Mouse (Mus musculus) testis, postnatal 10 days (tissue): ENCODE measurements at regions not wholly inside any gene's neighbourhood (a gene's known extent, or its start where the extent isn't known, plus 50 kb on each side); places are given as distances from the start of the nearest gene placed in this dataset.
A peak's percentile ranks its signal among the peaks of the same experiment; 100 is the strongest.

ENCODE experiments used
- DNase-seq: peaks from one replicate; pipeline ENCODE4 v3.0.0; 2021; ENCODE audit warnings: low spot score

GRCm38 (mm10) chr9:87453261-87453660 is 197.9 kb upstream of the Cep162 start:
- DNase-seq, result no peak

GRCm38 (mm10) chr9:87452571-87452970 is 197.2 kb upstream of the Cep162 start:
- DNase-seq, result no peak

GRCm38 (mm10) chr9:87443467-87444235 is 188.3 kb upstream of the Cep162 start:
- DNase-seq, result no peak

GRCm38 (mm10) chr9:87432072-87432471 is 176.7 kb upstream of the Cep162 start:
- DNase-seq, result no peak

GRCm38 (mm10) chr9:87431523-87431922 is 176.2 kb upstream of the Cep162 start:
- DNase-seq, result no peak

GRCm38 (mm10) chr9:87425201-87425600 is 169.9 kb upstream of the Cep162 start:
- DNase-seq, result peak; percentile 60

- no peak for DNase-seq
Measured at GRCm38 (mm10) chr9:87421175-87421574, 165.8 kb upstream of the Cep162 start.

GRCm38 (mm10) chr9:87419376-87419775 is 164.0 kb upstream of the Cep162 start:
- DNase-seq, result peak; percentile 83

GRCm38 (mm10) chr9:87412894-87413293 is 157.6 kb upstream of the Cep162 start:
- no peak for DNase-seq

GRCm38 (mm10) chr9:87411044-87411443 is 155.7 kb upstream of the Cep162 start:
- no peak for DNase-seq

- DNase-seq, result no peak
Measured at GRCm38 (mm10) chr9:87409736-87410135, 154.4 kb upstream of the Cep162 start.

GRCm38 (mm10) chr9:87408805-87409204 is 153.5 kb upstream of the Cep162 start:
- DNase-seq, result no peak

GRCm38 (mm10) chr9:87406476-87406875 is 151.1 kb upstream of the Cep162 start:
- no peak for DNase-seq

GRCm38 (mm10) chr9:87405115-87405720 is 149.9 kb upstream of the Cep162 start:
- DNase-seq, result no peak

GRCm38 (mm10) chr9:87402010-87402409 is 146.7 kb upstream of the Cep162 start:
- DNase-seq, result no peak

- DNase-seq, result no peak
Measured at GRCm38 (mm10) chr9:87387516-87387915, 132.2 kb upstream of the Cep162 start.

GRCm38 (mm10) chr9:87383513-87383912 is 128.2 kb upstream of the Cep162 start:
- no peak for DNase-seq

- no peak for DNase-seq
Measured at GRCm38 (mm10) chr9:87377921-87378320, 122.6 kb upstream of the Cep162 start.

GRCm38 (mm10) chr9:87376731-87377310 is 121.5 kb upstream of the Cep162 start:
- DNase-seq, result no peak

- DNase-seq, result no peak
Measured at GRCm38 (mm10) chr9:87372251-87372905, 117.0 kb upstream of the Cep162 start.

- DNase-seq, result no peak
Measured at GRCm38 (mm10) chr9:87369059-87369458, 113.7 kb upstream of the Cep162 start.

GRCm38 (mm10) chr9:87347008-87347407 is 91.7 kb upstream of the Cep162 start:
- no peak for DNase-seq
